Mouse (Mus musculus): ENCODE results near the gene Bloc1s2. TPM values are rescaled to one million over a fixed set of nuclear protein-coding genes. Genes with fewer than 3 reads are reported as not detected.

Gene Bloc1s2
- polyA plus RNA-seq (2016; fragmentation: Nextera tagmentation; extraction: Ambion mirVana) = 125 and 138 TPM in 2 replicates

DNA sequence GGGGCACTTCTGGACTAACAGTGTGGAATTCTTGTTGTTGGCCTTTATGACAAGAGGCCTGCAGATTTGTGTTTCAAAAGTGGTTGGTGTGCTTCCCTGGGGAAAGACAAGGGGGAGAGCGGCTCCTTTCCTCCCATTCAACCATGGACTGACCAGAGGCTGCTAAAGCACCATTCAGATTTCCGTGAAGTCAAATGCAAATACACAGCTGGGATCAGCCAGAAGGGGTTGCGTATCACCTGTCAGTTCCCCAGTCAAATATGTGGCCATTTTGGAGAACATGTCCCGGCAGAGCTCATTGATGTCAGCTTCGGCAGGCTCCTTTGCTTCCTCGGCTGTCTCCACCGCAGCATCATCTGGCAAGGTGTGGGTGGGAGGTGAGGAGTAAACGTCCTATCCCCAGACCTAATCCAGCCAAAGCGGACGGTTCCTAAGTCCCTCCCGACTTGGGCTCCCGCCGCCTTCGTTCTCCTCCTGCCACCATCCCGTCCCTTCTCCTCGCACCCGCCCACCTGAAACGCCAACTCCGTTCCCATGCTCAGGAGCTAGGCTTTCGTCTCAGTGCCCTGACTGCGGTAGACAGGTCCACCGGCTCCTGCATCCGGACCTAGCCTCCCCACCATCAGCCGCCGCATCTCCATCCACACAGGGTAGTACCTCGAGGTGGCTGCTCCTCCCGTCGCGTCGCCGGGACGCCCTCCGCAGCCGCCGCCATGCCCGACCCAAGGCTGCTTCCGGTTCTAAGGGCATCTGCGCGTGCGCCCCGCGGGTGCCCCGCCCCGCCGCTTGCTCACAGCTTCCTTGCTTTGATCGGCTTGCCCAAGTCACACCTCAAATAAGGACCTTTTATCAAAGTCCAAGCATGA, at the start of gene Bloc1s2:
Gene Bloc1s2 (minus strand): TSS at position 745 of the 866 bp plus-strand sequence.
- Histone ChIP-seq H3K4me3 (peak within 1 kb of the TSS; percentile 81), H3K4me1 (peaks cover 18% of the 10 kb centered on the region), H3K36me3 (peaks cover 28% of the 10 kb centered on the region), H3K27me3 (0 out of 2 replicates have a peak, but pooled peaks cover 4% of the 10 kb centered on the region), H3K27ac (peak within 1 kb of the TSS; percentile 36), H3K9ac (peak within 1 kb of the TSS; percentile 79), H3K9me3 (replicated peaks) (no peaks in the 10 kb centered on the region), H3K4me2 (replicated peaks) (peak within 1 kb of the TSS; percentile 74)
- WGBS = 4% methylated on average over 46 of the region's 46 CpGs
- ATAC-seq (ENCODE audit: low FRiP score) = peak; percentile 93

GRCm38 (mm10) chr19:44195138-44195537, 48.9 kb upstream of the Bloc1s2 start:
- H3K36me3 ChIP-seq = no peaks in the 10 kb centered on the region
- ATAC-seq (ENCODE audit: low FRiP score) = no peak
- 9% methylated on average over 7 of the region's 7 CpGs for WGBS
- H3K4me3 ChIP-seq = no peak overlapping the region
- H3K27ac ChIP-seq = no peak overlapping the region
- H3K9ac ChIP-seq = no peak overlapping the region
- no peaks in the 10 kb centered on the region for H3K4me1 ChIP-seq
- no peaks in the 10 kb centered on the region for H3K27me3 ChIP-seq
- H3K4me2 ChIP-seq (replicated peaks) = no peak overlapping the region
- H3K9me3 ChIP-seq (replicated peaks) = no peaks in the 10 kb centered on the region

DNA sequence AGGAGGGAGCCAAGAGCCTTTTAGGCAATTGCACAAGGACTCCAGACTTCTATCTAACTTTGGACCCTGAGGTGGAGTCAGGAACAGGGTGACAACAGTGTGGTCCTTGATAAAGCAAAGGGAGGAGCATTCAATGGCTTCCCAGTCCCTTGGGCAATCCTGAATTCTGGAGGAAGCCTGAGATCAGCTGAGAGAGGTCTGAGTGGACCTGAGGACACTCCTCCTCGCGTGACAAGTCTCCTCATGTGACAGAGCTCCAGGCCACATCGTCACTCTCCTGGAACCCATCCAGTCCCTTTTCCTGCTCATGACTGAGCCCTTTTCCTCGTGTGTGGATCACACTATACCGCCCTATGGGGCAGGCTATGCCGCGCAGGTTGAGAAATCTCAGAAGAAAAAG, 47.7 kb upstream of the Bloc1s2 start:
- Histone ChIP-seq H3K9me3 (replicated peaks) (no peaks in the 10 kb centered on the region), H3K27me3 (no peaks in the 10 kb centered on the region), H3K9ac (no peak overlapping the region), H3K27ac (no peak overlapping the region), H3K4me1 (no peaks in the 10 kb centered on the region), H3K4me2 (replicated peaks) (no peak overlapping the region), H3K36me3 (no peaks in the 10 kb centered on the region), H3K4me3 (no peak overlapping the region)
- ATAC-seq (ENCODE audit: low FRiP score) = no peak
- 91% methylated on average over 7 of the region's 7 CpGs for WGBS

DNA sequence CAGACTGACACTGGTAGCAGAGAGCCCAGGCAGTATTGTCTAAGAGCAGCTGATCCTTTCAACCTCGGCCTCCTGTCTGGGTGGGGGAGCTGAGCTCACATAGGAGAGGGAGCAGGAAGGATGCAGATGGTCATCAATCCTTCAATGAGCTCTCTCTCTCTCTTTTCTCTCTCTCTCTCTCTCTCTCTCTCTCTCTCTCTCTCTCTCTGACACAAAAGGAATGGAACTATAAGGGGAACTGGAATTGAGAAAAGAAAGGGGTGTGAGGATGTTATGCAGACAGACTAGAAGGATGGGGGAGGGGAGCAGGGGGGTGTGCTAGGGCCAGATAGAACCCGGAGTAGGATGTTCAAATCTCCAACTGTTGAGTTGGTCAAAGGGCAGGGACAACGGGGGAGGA, 46.1 kb upstream of the Bloc1s2 start, which contains the start of gene Pkd2l1:
Gene Pkd2l1 (minus strand): TSS at position 101 of the 400 bp plus-strand sequence.
- H3K4me2 ChIP-seq (replicated peaks) = no peak within 1 kb of the TSS
- H3K27ac ChIP-seq = no peak within 1 kb of the TSS
- ATAC-seq (ENCODE audit: low FRiP score) = no peak
- WGBS = 34% methylated on average over 3 of the region's 3 CpGs
- no peak within 1 kb of the TSS for H3K9ac ChIP-seq
- H3K4me3 ChIP-seq = no peak within 1 kb of the TSS
- H3K36me3 ChIP-seq = no peaks in the 10 kb centered on the region
- H3K9me3 ChIP-seq (replicated peaks) = no peaks in the 10 kb centered on the region
- no peaks in the 10 kb centered on the region for H3K4me1 ChIP-seq
- H3K27me3 ChIP-seq = no peaks in the 10 kb centered on the region

DNA sequence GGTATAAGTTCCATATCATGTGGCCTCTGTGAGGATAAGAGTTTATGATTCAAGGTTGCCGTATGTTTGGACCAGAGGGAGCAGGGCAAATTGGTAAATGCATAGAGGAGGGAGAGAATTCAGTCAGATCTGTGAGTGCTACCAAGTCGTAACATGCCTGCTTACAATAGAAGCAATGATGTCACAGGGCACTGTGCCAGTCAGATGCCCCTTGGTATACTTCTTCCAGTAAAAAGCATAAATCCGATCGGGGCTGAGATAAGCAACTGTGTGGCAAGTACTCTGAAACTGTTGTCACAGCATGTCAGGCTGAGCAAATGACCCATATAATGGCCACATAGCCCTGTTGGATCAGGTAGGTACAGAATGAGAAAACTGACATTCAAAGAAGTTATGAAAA, 42.8 kb upstream of the Bloc1s2 start:
- no peaks in the 10 kb centered on the region for H3K36me3 ChIP-seq
- no peak overlapping the region for H3K4me2 ChIP-seq (replicated peaks)
- no peaks in the 10 kb centered on the region for H3K9me3 ChIP-seq (replicated peaks)
- H3K9ac ChIP-seq = no peak overlapping the region
- no peak for ATAC-seq (ENCODE audit: low FRiP score)
- H3K4me3 ChIP-seq = no peak overlapping the region
- no peaks in the 10 kb centered on the region for H3K4me1 ChIP-seq
- H3K27me3 ChIP-seq = no peaks in the 10 kb centered on the region; the same call in 1 of the 2 replicates
- 93% methylated on average over 4 of the region's 4 CpGs for WGBS
- H3K27ac ChIP-seq = no peak overlapping the region

- H3K4me3 ChIP-seq = no peak overlapping the region
- H3K9ac ChIP-seq = no peak overlapping the region
- no peaks in the 10 kb centered on the region for H3K9me3 ChIP-seq (replicated peaks)
- no peaks in the 10 kb centered on the region for H3K4me1 ChIP-seq
- no peaks in the 10 kb centered on the region for H3K36me3 ChIP-seq
- no peak for ATAC-seq (ENCODE audit: low FRiP score)
- H3K27ac ChIP-seq = no peak overlapping the region
- H3K4me2 ChIP-seq (replicated peaks) = no peak overlapping the region
- H3K27me3 ChIP-seq = no peaks in the 10 kb centered on the region; the same call in 1 of the 2 replicates
- WGBS = 74% methylated on average over 3 of the region's 3 CpGs
Measured at GRCm38 (mm10) chr19:44183968-44184367, 37.7 kb upstream of the Bloc1s2 start.

DNA sequence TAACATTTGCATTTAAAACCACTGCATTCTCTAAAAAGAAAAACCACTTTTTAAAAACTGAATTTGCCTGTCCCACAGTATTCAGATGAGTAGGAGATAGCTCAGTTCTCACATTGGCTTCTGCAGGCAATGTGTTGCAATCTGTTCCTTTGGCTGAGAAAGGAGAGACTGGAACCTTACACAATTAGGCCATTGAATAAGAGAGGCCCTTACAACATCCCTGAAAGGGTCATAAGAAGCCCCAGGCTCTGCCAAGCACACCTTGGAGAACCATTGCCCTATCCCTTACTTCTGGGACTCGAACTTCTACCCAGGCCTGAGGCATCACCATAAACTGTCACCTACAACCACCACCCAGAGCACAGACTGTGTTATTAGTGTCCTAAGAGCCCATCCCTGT, 34.3 kb upstream of the Bloc1s2 start:
- 91% methylated on average over 1 of the region's 1 CpGs for WGBS
- no peak for ATAC-seq (ENCODE audit: low FRiP score)
- Histone ChIP-seq H3K36me3 (no peaks in the 10 kb centered on the region), H3K9me3 (replicated peaks) (peaks cover 5% of the 10 kb centered on the region; the same call in 1 of the 2 replicates), H3K4me2 (replicated peaks) (no peak overlapping the region), H3K27ac (no peak overlapping the region), H3K27me3 (no peaks in the 10 kb centered on the region), H3K9ac (no peak overlapping the region), H3K4me3 (no peak overlapping the region), H3K4me1 (no peaks in the 10 kb centered on the region)

DNA sequence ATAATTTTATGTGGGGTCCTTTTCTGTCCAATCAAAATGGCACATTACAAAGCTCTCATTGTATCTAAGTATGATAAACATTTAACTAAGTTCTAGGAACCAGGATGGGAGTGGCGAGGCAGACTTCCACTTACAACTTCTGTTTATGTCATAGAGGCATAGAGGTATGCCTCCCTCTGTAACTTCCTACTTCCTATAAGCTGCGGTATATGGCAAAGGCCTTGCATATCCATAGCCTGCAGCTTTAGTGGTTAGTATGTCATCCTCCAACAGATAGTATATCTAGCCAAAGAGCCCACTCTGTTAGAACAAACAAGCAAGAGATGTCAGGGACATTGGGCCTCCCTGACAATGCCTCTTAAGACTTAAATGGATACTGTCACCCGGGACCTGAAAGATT, 30.5 kb upstream of the Bloc1s2 start:
- H3K9ac ChIP-seq = no peak overlapping the region
- no peak overlapping the region for H3K4me3 ChIP-seq
- no peaks in the 10 kb centered on the region for H3K4me1 ChIP-seq
- H3K36me3 ChIP-seq = no peaks in the 10 kb centered on the region
- no peak for ATAC-seq (ENCODE audit: low FRiP score)
- no peak overlapping the region for H3K27ac ChIP-seq
- no peak overlapping the region for H3K4me2 ChIP-seq (replicated peaks)
- WGBS = 88% methylated on average over 3 of the region's 3 CpGs
- peaks cover 16% of the 10 kb centered on the region for H3K9me3 ChIP-seq (replicated peaks)
- no peaks in the 10 kb centered on the region for H3K27me3 ChIP-seq

GRCm38 (mm10) chr19:44174835-44175234, 28.6 kb upstream of the Bloc1s2 start:
- Histone ChIP-seq H3K27ac (no peak overlapping the region), H3K9ac (no peak overlapping the region), H3K27me3 (no peaks in the 10 kb centered on the region), H3K4me2 (replicated peaks) (no peak overlapping the region), H3K9me3 (replicated peaks) (peaks cover 16% of the 10 kb centered on the region), H3K4me3 (no peak overlapping the region), H3K36me3 (no peaks in the 10 kb centered on the region), H3K4me1 (no peaks in the 10 kb centered on the region)
- no peak for ATAC-seq (ENCODE audit: low FRiP score)
- WGBS = 68% methylated on average over 8 of the region's 8 CpGs

- H3K36me3 ChIP-seq = no peaks in the 10 kb centered on the region
- no peak overlapping the region for H3K9ac ChIP-seq
- no peaks in the 10 kb centered on the region for H3K4me1 ChIP-seq
- no peak overlapping the region for H3K27ac ChIP-seq
- no peak overlapping the region for H3K4me2 ChIP-seq (replicated peaks)
- ATAC-seq (ENCODE audit: low FRiP score) = no peak
- H3K4me3 ChIP-seq = no peak overlapping the region
- 13% methylated on average over 3 of the region's 3 CpGs for WGBS
- H3K9me3 ChIP-seq (replicated peaks) = no peaks in the 10 kb centered on the region
- H3K27me3 ChIP-seq = no peaks in the 10 kb centered on the region
Measured at GRCm38 (mm10) chr19:44161515-44161914, 15.3 kb upstream of the Bloc1s2 start.

- 92% methylated on average over 3 of the region's 3 CpGs for WGBS
Measured at GRCm38 (mm10) chr19:44159386-44159785, 13.1 kb upstream of the Bloc1s2 start.

DNA sequence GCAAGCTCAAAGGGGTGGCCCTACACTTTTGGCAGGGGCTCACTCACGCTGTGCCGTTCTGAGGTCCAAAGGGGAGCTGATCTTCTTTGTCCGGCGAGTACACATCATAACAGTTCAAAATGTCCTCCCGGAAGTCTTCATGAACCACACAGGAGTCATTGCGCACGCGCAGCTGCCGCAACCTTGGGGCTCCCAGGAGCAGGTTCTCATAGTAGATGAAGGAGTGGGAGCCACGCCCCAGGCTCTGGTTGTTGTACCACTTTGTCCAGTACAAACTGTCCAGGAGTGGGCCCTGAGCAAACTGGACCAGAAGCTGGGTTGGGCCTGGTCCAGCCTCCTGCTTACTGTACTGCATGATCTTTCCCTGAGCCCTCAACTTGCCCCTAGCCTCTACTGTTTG, 10.8 kb upstream of the Bloc1s2 start:
- 91% methylated on average over 10 of the region's 10 CpGs for WGBS

More at GRCm38 (mm10) chr19:44159386-44159785, 13.1 kb upstream of the Bloc1s2 start:
- H3K4me3 ChIP-seq = no peak overlapping the region
- no peaks in the 10 kb centered on the region for H3K36me3 ChIP-seq
- ATAC-seq (ENCODE audit: low FRiP score) = no peak
- H3K4me2 ChIP-seq (replicated peaks) = no peak overlapping the region
- H3K4me1 ChIP-seq = no peaks in the 10 kb centered on the region
- H3K27ac ChIP-seq = no peak overlapping the region
- no peaks in the 10 kb centered on the region for H3K27me3 ChIP-seq
- no peak overlapping the region for H3K9ac ChIP-seq
- no peaks in the 10 kb centered on the region for H3K9me3 ChIP-seq (replicated peaks)

DNA sequence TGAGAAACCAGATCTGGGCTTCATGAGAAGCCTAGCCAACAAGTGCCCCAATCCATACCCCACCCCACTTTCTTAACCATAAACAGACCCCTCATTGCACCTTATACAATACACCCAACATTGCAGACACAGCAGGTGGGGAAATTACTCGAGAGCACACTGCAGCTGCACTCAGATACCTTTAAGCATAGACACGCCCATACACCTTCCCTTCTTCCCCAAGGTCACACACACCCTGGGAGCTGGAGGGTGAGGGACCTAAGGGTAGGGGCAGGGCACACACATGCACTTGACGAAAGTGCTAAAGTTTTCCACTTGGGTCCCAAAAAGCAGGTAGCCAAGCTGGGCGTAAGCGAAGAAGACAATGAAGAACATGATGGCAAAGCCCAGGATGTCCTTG, 7.5 kb upstream of the Bloc1s2 start:
- H3K4me3 ChIP-seq = no peak overlapping the region
- H3K9me3 ChIP-seq (replicated peaks) = no peaks in the 10 kb centered on the region
- no peak overlapping the region for H3K27ac ChIP-seq
- 81% methylated on average over 5 of the region's 5 CpGs for WGBS
- no peak overlapping the region for H3K9ac ChIP-seq
- H3K4me1 ChIP-seq = no peaks in the 10 kb centered on the region
- H3K36me3 ChIP-seq = no peaks in the 10 kb centered on the region
- no peak for ATAC-seq (ENCODE audit: low FRiP score)
- H3K4me2 ChIP-seq (replicated peaks) = no peak overlapping the region
- H3K27me3 ChIP-seq = peaks cover 12% of the 10 kb centered on the region; the same call in 1 of the 2 replicates

More for the DNA sequence above, 10.8 kb upstream of the Bloc1s2 start:
- Histone ChIP-seq H3K9ac (no peak overlapping the region), H3K9me3 (replicated peaks) (no peaks in the 10 kb centered on the region), H3K27ac (no peak overlapping the region), H3K36me3 (no peaks in the 10 kb centered on the region), H3K4me2 (replicated peaks) (no peak overlapping the region), H3K27me3 (0 out of 2 replicates have a peak, but pooled peaks cover 5% of the 10 kb centered on the region), H3K4me3 (no peak overlapping the region), H3K4me1 (no peaks in the 10 kb centered on the region)
- no peak for ATAC-seq (ENCODE audit: low FRiP score)
